ENCODE assay signal across 20 mouse cellular contexts in the genomic region with DNA sequence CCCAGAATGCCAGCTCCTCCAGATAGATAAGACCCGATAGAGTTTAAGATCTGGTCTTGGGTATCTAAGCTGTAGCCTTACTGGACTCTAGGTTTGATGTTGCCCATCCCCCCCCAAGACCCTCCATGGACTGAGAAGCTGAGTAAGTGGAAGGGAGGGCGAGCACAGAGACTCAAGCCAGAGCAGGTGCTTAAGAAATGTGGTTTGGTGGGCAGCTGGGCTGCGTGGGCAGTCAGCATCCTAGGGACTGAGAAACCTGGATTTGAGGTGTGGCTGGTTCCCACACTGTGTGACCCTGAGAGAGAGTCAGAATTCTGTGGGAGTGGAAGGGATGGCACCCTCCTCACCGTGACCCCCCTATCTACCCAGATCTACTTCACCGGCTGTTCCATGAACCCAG. TPM values are rescaled to one million over a fixed set of nuclear protein-coding genes. Genes with fewer than 3 reads are reported as not detected.
DNase-seq lines count a peak whose midpoint lies in the region; TF ChIP-seq lines count a peak whose summit lies in the region.
"Had no signal": no experiment of that assay in that cellular context is flagged by ENCODE, and none has a peak within 500 bp of the region (broad histone marks: within the 10 kb centered on the region; RNA-seq: fewer than 3 reads in every experiment).

No protein-coding gene starts in this region.

- no peaks in the 10 kb centered on the region for H3K4me1 ChIP-seq in lung, adult 2 months (ENCODE audit: control insufficient read depth, insufficient read depth, low read length)

- TF ChIP-seq CTCF in lung, adult 2 months (IDR thresholded peaks at IDR 0.05; ENCODE audit: insufficient read depth, low read length): no peak
- no peak for TF ChIP-seq CTCF in C2C12 (IDR thresholded peaks at IDR 0.05; ENCODE audit: control insufficient read depth, insufficient read depth, insufficient read length)

- WGBS in lung, adult 2 months: 65% methylated on average over 5 of the region's 5 CpGs

- 0 out of 2 replicates have a peak, but pooled peaks have one; percentile 32 for TF ChIP-seq POLR2A in lung, adult 2 months (IDR thresholded peaks at IDR 0.05; ENCODE audit: borderline replicate concordance, extremely low read depth, low read depth, low read length)

- H3K27me3 ChIP-seq in C2C12 (ENCODE audit: control insufficient read depth, insufficient read depth, insufficient read length): no peaks in the 10 kb centered on the region

- peaks cover 39% of the 10 kb centered on the region for H3K79me3 ChIP-seq in C2C12 (ENCODE audit: low read depth)

- H3K4me3 ChIP-seq in lung, adult 2 months (replicated peaks; ENCODE audit: extremely low read depth, low read depth, low read length): peak overlapping the region; percentile 71
- peak overlapping the region; percentile 59 for H3K4me3 ChIP-seq in C2C12 (ENCODE audit: insufficient read depth, poor library complexity, severe bottlenecking)
- H3K4me3 ChIP-seq: embryonic facial prominence, embryonic 13.5 days; embryonic facial prominence, embryonic 15.5 days; erythroblast, embryonic 14.5 days; forebrain, embryonic 10.5 days; forebrain, embryonic 12.5 days; forebrain, embryonic 15.5 days had no signal

- H3K79me2 ChIP-seq in C2C12 (ENCODE audit: control insufficient read depth, insufficient read depth): peaks cover 67% of the 10 kb centered on the region

- no peak for DNase-seq in lung, adult 2 months
- no peak for DNase-seq in lung, postnatal 4 days
- DNase-seq in 3134 (ENCODE audit: extremely low read depth, insufficient read length, low spot score): peak; percentile 52
- no peak for DNase-seq in retina, embryonic 14.5 days (ENCODE audit: low spot score)
- no peak for DNase-seq in thymus, postnatal 0 days (ENCODE audit: low spot score)
- DNase-seq: B cell, adult 2 months; cerebellum, adult 11-12 months; cerebellum, adult 2 months; cerebellum, postnatal 36 days; embryo, embryonic 11 days; forebrain, postnatal 0 days had no signal

- no peak overlapping the region for H3ac ChIP-seq in C2C12 (ENCODE audit: control insufficient read depth, insufficient read length, low read depth)

- peaks cover 37% of the 10 kb centered on the region for H3K36me3 ChIP-seq in C2C12 (ENCODE audit: control insufficient read depth, insufficient read depth)
- H3K36me3 ChIP-seq: embryonic facial prominence, embryonic 13.5 days; embryonic facial prominence, embryonic 15.5 days; forebrain, embryonic 10.5 days; forebrain, embryonic 12.5 days; forebrain, embryonic 15.5 days had no signal

TF ChIP-seq in C2C12, 6 proteins besides CTCF, POLR2A, EP300 and RAD21:
- no peak for TF ChIP-seq USF1 (IDR thresholded peaks at IDR 0.05; ENCODE audit: low read depth)
- TF ChIP-seq MYOD1 (IDR thresholded peaks at IDR 0.05; ENCODE audit: control insufficient read depth, insufficient read length, low read depth): no peak
- TF ChIP-seq FOSL1 (IDR thresholded peaks at IDR 0.05; ENCODE audit: insufficient read depth, low read length, poor library complexity, severe bottlenecking): no peak
- no peak for TF ChIP-seq CEBPB (IDR thresholded peaks at IDR 0.05; ENCODE audit: low read depth)
- TF ChIP-seq MAX (IDR thresholded peaks at IDR 0.05): no peak
- TF ChIP-seq MYOG (IDR thresholded peaks at IDR 0.05; ENCODE audit: control insufficient read depth, extremely low read depth, insufficient read length): no peak
TF ChIP-seq in C2C12: peak in this region for 0.

RNA-seq across cellular contexts. Expression of a gene that starts 2.3 kb away (rescaled TPM):
- polyA plus RNA-seq in lung, adult 2 months (2012; rRNA removed): 511 and 692 TPM in 2 replicates
- 395 TPM for polyA plus RNA-seq in C2C12 (2012; fragmentation: generic; extraction: Trizol)
- 3.6 and 5.2 TPM in 2 replicates for polyA plus RNA-seq in thymus, postnatal 0 days (2015; fragmentation: Nextera tagmentation; extraction: Ambion mirVana)
- polyA plus RNA-seq: embryonic facial prominence, embryonic 11.5 days; erythroblast, embryonic 14.5 days; forebrain, embryonic 10.5 days; forebrain, embryonic 15.5 days had no signal

RNA-seq across cellular contexts. Expression of a gene that starts 8.3 kb away (rescaled TPM):
- polyA plus RNA-seq in lung, adult 2 months (2012; rRNA removed): not detected in 2 replicates
- polyA plus RNA-seq in C2C12 (2012; fragmentation: generic; extraction: Trizol): not detected
- polyA plus RNA-seq in thymus, postnatal 0 days (2015; fragmentation: Nextera tagmentation; extraction: Ambion mirVana): 0.15 TPM in 1 of 2 replicates, not detected in the other
- polyA plus RNA-seq: adrenal gland, adult 2 months; embryonic facial prominence, embryonic 11.5 days; embryonic facial prominence, embryonic 13.5 days; embryonic facial prominence, embryonic 15.5 days; erythroblast, embryonic 14.5 days; forebrain, embryonic 10.5 days; forebrain, embryonic 12.5 days; forebrain, embryonic 15.5 days; forebrain, postnatal 0 days had no signal

RNA-seq across cellular contexts. Expression of a gene that starts 14.0 kb away (rescaled TPM):
- 1.1 and 1.3 TPM in 2 replicates for polyA plus RNA-seq in lung, adult 2 months (2012; rRNA removed)
- 0.18 TPM for polyA plus RNA-seq in C2C12 (2012; fragmentation: generic; extraction: Trizol)
- not detected in 2 replicates for polyA plus RNA-seq in thymus, postnatal 0 days (2015; fragmentation: Nextera tagmentation; extraction: Ambion mirVana)
- polyA plus RNA-seq: embryonic facial prominence, embryonic 11.5 days; embryonic facial prominence, embryonic 13.5 days; embryonic facial prominence, embryonic 15.5 days; erythroblast, embryonic 14.5 days; forebrain, embryonic 10.5 days; forebrain, embryonic 12.5 days; forebrain, embryonic 15.5 days; forebrain, postnatal 0 days had no signal

RNA-seq across cellular contexts. Expression of a gene that starts 58.6 kb away (rescaled TPM):
- 2.9 and 4.9 TPM in 2 replicates for polyA plus RNA-seq in lung, adult 2 months (2012; rRNA removed)
- 175 TPM for polyA plus RNA-seq in C2C12 (2012; fragmentation: generic; extraction: Trizol)
- 121 and 132 TPM in 2 replicates for polyA plus RNA-seq in thymus, postnatal 0 days (2015; fragmentation: Nextera tagmentation; extraction: Ambion mirVana)

Comparison
In these comparisons a context has a peak if more than half of its experiments do, and no peak if none do; other contexts are left out.
1. RNA of a gene that starts 2.3 kb away (polyA plus RNA-seq): 511 to 692 TPM in lung, adult 2 months and 395 TPM in C2C12 (single experiment); 3.6 to 5.2 TPM in thymus, postnatal 0 days; every median in the first group is over 10 times any median in the second.